Mouse (Mus musculus) G1E (cell line): Measurements from ENCODE around the gene Clstn1. TPM values are rescaled to one million over a fixed set of nuclear protein-coding genes. Genes with fewer than 3 reads are reported as not detected.

Experiments
- ATAC-seq: 2 replicates; pipeline ENCODE4 v1.8.0; 2016; ENCODE audit warnings: mild to moderate bottlenecking; ENCODE audit not compliant: insufficient number of reproducible peaks, poor library complexity, low FRiP score, severe bottlenecking; ENCODE audit errors: extremely low read depth
- DNase-seq: peaks from one replicate; pipeline ENCODE4 v3.0.0; 2012; ENCODE audit warnings: low spot score
- H3K27me3 ChIP-seq: 2 replicates; pipeline ENCODE4 v1.6.1; 2012; ENCODE audit warnings: mild to moderate bottlenecking, low read length, inconsistent platforms; ENCODE audit not compliant: insufficient read depth
- H3K36me3 ChIP-seq: replicated peaks from 2 replicates; pipeline ENCODE3; 2012; ENCODE audit warnings: mild to moderate bottlenecking, inconsistent platforms
- H3K4me1 ChIP-seq: 2 replicates; pipeline ENCODE4 v1.6.1; 2012; ENCODE audit warnings: low read depth, low read length, inconsistent platforms, mixed read lengths; ENCODE audit not compliant: insufficient read depth
- H3K4me3 ChIP-seq: 2 replicates; pipeline ENCODE4 v1.5.1; 2012; ENCODE audit warnings: low read depth, mild to moderate bottlenecking, inconsistent platforms, low read length, moderate library complexity, mixed read lengths
- H3K9me3 ChIP-seq: replicated peaks from 2 replicates; pipeline ENCODE4 v1.6.1; 2012; ENCODE audit warnings: inconsistent platforms
- CTCF ChIP-seq: IDR thresholded peaks from 2 replicates; pipeline ENCODE4 v1.5.1; 2012; ENCODE audit warnings: low read depth, low read length, inconsistent platforms, mixed read lengths
- GATA1 ChIP-seq: IDR thresholded peaks from 2 replicates; pipeline ENCODE4 v1.6.1; 2012; ENCODE audit warnings: borderline replicate concordance, low read length, inconsistent platforms, mixed read lengths
- GATA2 ChIP-seq: IDR thresholded peaks from 2 replicates; pipeline ENCODE4 v1.6.1; 2012; ENCODE audit warnings: low read depth, low read length, inconsistent platforms, borderline replicate concordance
- POLR2AphosphoS5 ChIP-seq: IDR thresholded peaks from 2 replicates; pipeline ENCODE4 v1.6.1; 2012; ENCODE audit warnings: low read depth, low read length, inconsistent platforms; ENCODE audit not compliant: insufficient replicate concordance
- TAL1 ChIP-seq: conservative IDR thresholded peaks from 2 replicates; pipeline ENCODE4 v1.6.1; 2012; ENCODE audit warnings: low read depth, low read length, inconsistent platforms, mixed read lengths
- polyA plus RNA-seq: library from polyadenylated mRNA; stranded (reverse); fragments of >175 nt; gene quantifications from 2 replicates; pipeline ENCODE4 v1.2.3, GENCODE M21; 2012
- total RNA-seq, 2 experiments: library from RNA; stranded (forward) in 1 of 2; stranded (reverse) in 1 of 2; fragments of 200-1000 nt in 1 of 2; fragments of >200 nt in 1 of 2; fragmentation: Nextera tagmentation in 1 of 2; gene quantifications; 2 replicates each; pipeline ENCODE4 v1.2.3; 2014 to 2017

The Clstn1 gene
- total and polyA plus RNA-seq, 3 experiments = 0.22 to 2.5 (median 0.38) TPM

- no peak for ATAC-seq
- no peak for DNase-seq
- Histone ChIP-seq H3K27me3 (0 out of 2 replicates have a peak, but pooled peaks cover 5% of the 10 kb centered on the region), H3K36me3 (no peaks in the 10 kb centered on the region), H3K9me3 (no peaks in the 10 kb centered on the region), H3K4me3 (no peak overlapping the region), H3K4me1 (0 out of 2 replicates have a peak, but pooled peaks cover under 1% of the 10 kb centered on the region)
- TF ChIP-seq TAL1 (no peak), GATA1 (no peak), POLR2AphosphoS5 (no peak), CTCF (no peak), GATA2 (no peak)
These were observed 39.3 kb upstream of the Clstn1 start for GRCm38 (mm10) chr4:149546797-149547444.

- no peak for DNase-seq
- no peaks in the 10 kb centered on the region for H3K36me3 ChIP-seq
- H3K4me1 ChIP-seq = no peaks in the 10 kb centered on the region
- 0 out of 2 replicates have a peak, but pooled peaks cover 5% of the 10 kb centered on the region for H3K27me3 ChIP-seq
- no peak for TF ChIP-seq GATA2
- no peak for TF ChIP-seq GATA1
- TF ChIP-seq POLR2AphosphoS5 = no peak
- no peak for TF ChIP-seq TAL1
- no peak for TF ChIP-seq CTCF
- no peak overlapping the region for H3K4me3 ChIP-seq
- ATAC-seq = no peak
- no peaks in the 10 kb centered on the region for H3K9me3 ChIP-seq
These were observed 38.7 kb upstream of the Clstn1 start for GRCm38 (mm10) chr4:149547523-149547922.

DNA sequence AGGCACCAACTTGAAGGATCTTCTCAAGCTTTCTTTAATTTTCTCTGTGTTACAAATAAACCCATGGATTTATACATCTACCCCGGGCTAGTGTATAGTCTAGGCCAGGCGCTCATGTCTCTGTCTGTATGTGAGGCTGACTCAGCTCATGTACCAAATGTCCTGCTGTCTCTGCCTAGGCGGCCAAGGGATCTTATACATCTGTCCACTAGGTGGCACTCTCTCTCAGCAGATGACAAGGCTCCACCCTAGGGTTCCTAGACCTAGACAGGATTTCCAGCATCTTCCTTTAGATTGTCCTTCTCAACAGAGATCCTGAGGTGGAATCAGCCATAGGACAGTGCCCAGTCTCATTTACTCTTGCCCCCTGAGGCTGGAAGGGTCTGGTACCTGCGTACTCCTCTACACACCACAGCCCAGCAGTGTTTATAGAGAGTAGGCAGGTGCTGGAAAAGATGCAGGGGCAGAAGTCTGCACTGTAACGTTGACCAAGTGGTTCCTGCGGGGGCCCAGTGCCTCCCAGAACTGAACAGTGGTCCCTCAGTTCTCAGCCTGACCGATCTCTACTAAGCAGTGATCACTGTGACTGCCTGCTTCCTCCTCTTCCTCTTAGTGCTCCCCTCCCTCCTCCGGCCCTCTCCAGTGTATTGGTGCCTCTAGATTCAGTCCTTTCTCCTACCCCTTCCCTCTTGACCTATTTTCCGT is 36.9 kb upstream of the Clstn1 start:
- Histone ChIP-seq H3K9me3 (no peaks in the 10 kb centered on the region), H3K27me3 (peaks cover 9% of the 10 kb centered on the region), H3K4me3 (no peak overlapping the region), H3K4me1 (no peaks in the 10 kb centered on the region), H3K36me3 (no peaks in the 10 kb centered on the region)
- TF ChIP-seq POLR2AphosphoS5 (no peak), GATA2 (no peak), CTCF (peak; percentile 56), GATA1 (no peak), TAL1 (no peak)
- ATAC-seq = no peak
- peak; percentile 44 for DNase-seq

- TF ChIP-seq POLR2AphosphoS5 = no peak
- TF ChIP-seq GATA1 = no peak
- TF ChIP-seq GATA2 = no peak
- TF ChIP-seq TAL1 = no peak
- no peak for TF ChIP-seq CTCF
- no peaks in the 10 kb centered on the region for H3K4me1 ChIP-seq
- no peak for ATAC-seq
- H3K36me3 ChIP-seq = no peaks in the 10 kb centered on the region
- no peaks in the 10 kb centered on the region for H3K9me3 ChIP-seq
- H3K27me3 ChIP-seq = peaks cover 9% of the 10 kb centered on the region
- no peak for DNase-seq
- H3K4me3 ChIP-seq = no peak overlapping the region
These were observed 35.4 kb upstream of the Clstn1 start for GRCm38 (mm10) chr4:149550866-149551265.

DNA sequence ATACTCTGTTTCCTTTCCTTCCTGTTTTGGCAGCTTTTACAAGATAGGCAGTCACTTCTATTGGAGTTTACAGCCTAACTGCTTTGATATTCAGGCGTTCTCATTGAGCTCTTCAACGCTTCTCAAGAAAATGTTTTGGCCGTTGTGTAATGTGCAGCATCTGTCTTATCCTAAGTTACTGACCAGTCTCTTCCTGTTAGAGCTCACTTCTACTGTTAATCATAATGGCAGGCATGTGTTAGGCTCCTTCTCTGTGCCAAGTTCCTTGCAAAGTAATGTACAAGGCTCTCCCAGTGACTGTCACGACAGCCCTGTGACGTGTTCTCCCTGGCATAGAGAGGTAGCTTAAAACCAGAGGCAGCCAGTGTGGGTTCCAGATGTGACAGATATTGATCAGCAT is 34.6 kb upstream of the Clstn1 start:
- Histone ChIP-seq H3K27me3 (peaks cover 4% of the 10 kb centered on the region), H3K4me1 (no peaks in the 10 kb centered on the region), H3K9me3 (no peaks in the 10 kb centered on the region), H3K4me3 (no peak overlapping the region), H3K36me3 (no peaks in the 10 kb centered on the region)
- DNase-seq = no peak
- TF ChIP-seq TAL1 (no peak), CTCF (no peak), GATA1 (no peak), POLR2AphosphoS5 (no peak), GATA2 (no peak)
- no peak for ATAC-seq

- ATAC-seq = no peak
- Histone ChIP-seq H3K27me3 (peaks cover 4% of the 10 kb centered on the region), H3K36me3 (no peaks in the 10 kb centered on the region), H3K9me3 (no peaks in the 10 kb centered on the region), H3K4me1 (no peaks in the 10 kb centered on the region), H3K4me3 (no peak overlapping the region)
- no peak for DNase-seq
- TF ChIP-seq TAL1 (no peak), GATA1 (no peak), CTCF (no peak), GATA2 (no peak), POLR2AphosphoS5 (no peak)
These were observed 32.4 kb upstream of the Clstn1 start for GRCm38 (mm10) chr4:149553834-149554233.
